Comparison of ENCODE assay signal across 10 mouse cellular contexts in genomic region chr10:39540995-39541394, GRCm38 (mm10).
DNase-seq lines count a peak whose midpoint lies in the region; ATAC-seq and TF ChIP-seq lines count a peak whose summit lies in the region.
"Had no signal": no experiment of that assay in that cellular context is flagged by ENCODE, and none has a peak within 500 bp of the region (broad histone marks: within the 10 kb centered on the region; RNA-seq: fewer than 3 reads in every experiment).

No protein-coding gene starts in this region.

- ATAC-seq in forebrain, postnatal 0 days: peak; percentile 82
- no peak for ATAC-seq in CD4-positive, CD25-positive, alpha-beta regulatory T cell, adult 4 months
- no peak for ATAC-seq in activated CD4-positive, CD25-positive, alpha-beta regulatory T cell, adult 4 months

- H3K4me2 ChIP-seq in forebrain, postnatal 0 days (ENCODE audit: low read depth): no peak overlapping the region

- H3K27ac ChIP-seq in heart, embryonic 10.5 days: peak overlapping the region; percentile 77
- peak overlapping the region; percentile 93 for H3K27ac ChIP-seq in forebrain, postnatal 0 days (ENCODE audit: low read depth, low read length)
- H3K27ac ChIP-seq: liver, embryonic 14.5 days had no signal

- peak overlapping the region; percentile 49 for H3K9ac ChIP-seq in forebrain, postnatal 0 days
- H3K9ac ChIP-seq: liver, embryonic 14.5 days had no signal

- peaks cover 21% of the 10 kb centered on the region for H3K36me3 ChIP-seq in heart, embryonic 10.5 days
- H3K36me3 ChIP-seq in forebrain, postnatal 0 days (ENCODE audit: insufficient read depth): peaks cover 33% of the 10 kb centered on the region

- TF ChIP-seq CTCF in forebrain, postnatal 0 days (IDR thresholded peaks at IDR 0.05; ENCODE audit: low read depth): no peak

- WGBS in heart, embryonic 10.5 days: 52% methylated on average over 7 of the region's 7 CpGs
- 3% methylated on average over 7 of the region's 7 CpGs for WGBS in forebrain, postnatal 0 days

- H3K4me3 ChIP-seq in heart, embryonic 10.5 days: no peak overlapping the region
- H3K4me3 ChIP-seq in forebrain, postnatal 0 days (ENCODE audit: low read depth, low read length): no peak overlapping the region

- no peak for DNase-seq in heart, embryonic 10.5 days (ENCODE audit: low spot score)
- no peak for DNase-seq in heart, postnatal 14 days
- peak; percentile 78 for DNase-seq in adrenal gland, postnatal 10 days
- peak; percentile 75 for DNase-seq in forebrain, postnatal 0 days
- DNase-seq in layer of hippocampus, adult 8-10 months (ENCODE audit: low spot score in 2 of 2): peak; percentile 65 to 74
- DNase-seq in neural tube, embryonic 10.5 days (ENCODE audit: extremely low spot score, low spot score): peak; percentile 60

- H3K4me1 ChIP-seq in heart, embryonic 10.5 days: peaks cover 41% of the 10 kb centered on the region
- peaks cover 30% of the 10 kb centered on the region for H3K4me1 ChIP-seq in forebrain, postnatal 0 days (ENCODE audit: insufficient read depth)

- H3K9me3 ChIP-seq in heart, embryonic 10.5 days: no peaks in the 10 kb centered on the region
- no peaks in the 10 kb centered on the region for H3K9me3 ChIP-seq in forebrain, postnatal 0 days (ENCODE audit: low read length)

- intact Hi-C loops in heart, postnatal 14 days (cut with DNase I): no loop called here

- no peaks in the 10 kb centered on the region for H3K27me3 ChIP-seq in heart, embryonic 10.5 days (ENCODE audit: insufficient read depth, poor library complexity, severe bottlenecking)
- H3K27me3 ChIP-seq in forebrain, postnatal 0 days (ENCODE audit: insufficient read depth, low read length): no peaks in the 10 kb centered on the region
- H3K27me3 ChIP-seq: CH12.LX had no signal

Comparison
In these comparisons a context has a peak if more than half of its experiments do, and no peak if none do; other contexts are left out.
1. DNase-seq: peak in adrenal gland, postnatal 10 days (single experiment), forebrain, postnatal 0 days (single experiment), layer of hippocampus, adult 8-10 months (2 of 2) and neural tube, embryonic 10.5 days (single experiment); none in heart, embryonic 10.5 days (single experiment) and heart, postnatal 14 days (0 of 2).